Mouse (Mus musculus): Measurements from ENCODE around the gene Trpv3. TPM values are rescaled to one million over a fixed set of nuclear protein-coding genes. Genes with fewer than 3 reads are reported as not detected.

Trpv3 gene
- polyA plus RNA-seq (2014; fragmentation: Illumina TruSeq; extraction: RNeasy Lipid Tissue Mini Kit (QIAGEN cat#74804); ENCODE audit: low read depth, low replicate concordance), result 0.13 TPM

DNA sequence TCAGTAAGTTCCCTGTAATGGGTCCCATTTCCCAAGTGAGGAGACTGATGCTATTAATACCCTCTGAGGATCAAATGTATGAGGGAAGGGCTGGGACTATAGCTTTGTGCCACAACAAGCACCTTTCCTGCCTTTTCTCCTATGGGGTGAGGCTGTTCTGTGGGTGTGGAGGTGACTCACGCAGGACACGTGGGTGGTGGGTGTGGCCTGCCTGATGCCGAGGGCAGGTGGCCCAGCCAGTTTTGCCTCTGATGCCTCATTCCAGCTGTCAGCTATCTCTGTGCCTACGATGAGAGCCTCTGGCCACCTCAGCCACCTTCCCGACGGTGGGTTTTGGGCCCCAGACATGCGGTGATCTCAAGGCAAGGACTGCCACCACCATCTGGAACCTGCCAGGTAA lies at the start of gene Trpv3:
TSS of gene Trpv3 (plus strand) at position 122 of the 400 bp plus-strand sequence.

DNA sequence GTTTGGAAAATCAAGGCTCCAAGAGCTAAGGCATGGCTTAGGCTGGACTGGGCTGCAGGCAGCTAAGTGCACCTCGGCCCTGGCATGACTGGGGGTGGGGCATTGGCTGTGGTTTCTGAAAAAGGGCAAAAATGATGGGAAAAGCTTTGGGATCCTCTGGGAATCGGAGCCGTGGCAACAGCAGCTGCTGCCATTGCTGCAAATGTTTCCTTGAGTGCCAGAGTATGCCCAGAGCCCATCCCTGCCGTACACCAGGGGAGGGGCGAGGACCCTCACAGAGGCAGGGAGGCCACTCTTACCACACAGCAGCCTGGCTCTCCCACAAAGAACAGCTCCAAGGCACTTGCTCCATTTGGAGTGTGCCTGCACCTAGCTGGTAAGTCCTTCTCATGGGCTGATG lies 33.2 kb upstream of the Trpv3 start, which contains the start of gene Trpv1:
TSS of gene Trpv1 (plus strand) at position 301 of the 400 bp plus-strand sequence.

DNA sequence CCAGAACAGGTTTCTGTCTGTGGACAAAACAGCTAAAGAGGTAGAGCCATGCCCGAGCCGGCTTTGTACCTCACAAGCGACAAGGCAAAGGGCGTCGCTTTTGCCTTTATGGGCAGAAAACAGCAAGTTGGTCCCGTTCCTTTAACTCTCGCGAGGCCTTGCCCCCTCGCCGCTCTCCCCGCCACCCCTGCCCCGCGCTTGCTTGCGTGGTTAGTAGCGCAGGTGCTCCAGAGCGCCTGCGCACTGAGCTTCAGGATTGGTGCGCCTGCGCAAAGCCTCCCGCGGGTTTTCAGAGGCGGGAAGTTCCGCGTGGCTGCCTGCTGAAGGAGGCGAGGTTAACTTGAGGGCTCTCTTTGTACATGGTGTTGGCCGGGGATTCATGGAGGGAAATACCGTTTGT lies 62.3 kb downstream of the Trpv3 start, which contains the start of the genes Aspa, Gm49340 and Spata22:
TSS of gene Aspa (minus strand) at position 155 of the 400 bp plus-strand sequence.
TSS of gene Gm49340 (plus strand) at position 300 of the 400 bp plus-strand sequence.
TSS of gene Spata22 (plus strand) at position 300 of the 400 bp plus-strand sequence.

Other genes starting within 250 kb of the Trpv3 start
- gene Camkk1, start 248.4 kb upstream of the Trpv3 start, polyA plus RNA-seq (2014; fragmentation: Illumina TruSeq; extraction: RNeasy Lipid Tissue Mini Kit (QIAGEN cat#74804); ENCODE audit: low read depth, low replicate concordance), result 1.5 TPM
- gene Ncbp3, start 219.6 kb upstream of the Trpv3 start, polyA plus RNA-seq (2014; fragmentation: Illumina TruSeq; extraction: RNeasy Lipid Tissue Mini Kit (QIAGEN cat#74804); ENCODE audit: low read depth, low replicate concordance), result 4.4 TPM
- gene Itgae, start 176.8 kb upstream of the Trpv3 start, polyA plus RNA-seq (2014; fragmentation: Illumina TruSeq; extraction: RNeasy Lipid Tissue Mini Kit (QIAGEN cat#74804); ENCODE audit: low read depth, low replicate concordance), result not detected
- gene Haspin, start 129.1 kb upstream of the Trpv3 start, polyA plus RNA-seq (2014; fragmentation: Illumina TruSeq; extraction: RNeasy Lipid Tissue Mini Kit (QIAGEN cat#74804); ENCODE audit: low read depth, low replicate concordance), result 0.16 TPM
- 15.8 TPM for gene P2rx5, start 107.0 kb upstream of the Trpv3 start, polyA plus RNA-seq (2014; fragmentation: Illumina TruSeq; extraction: RNeasy Lipid Tissue Mini Kit (QIAGEN cat#74804); ENCODE audit: low read depth, low replicate concordance)
- gene Emc6, start 90.4 kb upstream of the Trpv3 start, polyA plus RNA-seq (2014; fragmentation: Illumina TruSeq; extraction: RNeasy Lipid Tissue Mini Kit (QIAGEN cat#74804); ENCODE audit: low read depth, low replicate concordance), result 60.5 TPM
- gene Tax1bp3, start 90.3 kb upstream of the Trpv3 start, polyA plus RNA-seq (2014; fragmentation: Illumina TruSeq; extraction: RNeasy Lipid Tissue Mini Kit (QIAGEN cat#74804); ENCODE audit: low read depth, low replicate concordance), result 50.8 TPM
- gene Ctns, start 68.3 kb upstream of the Trpv3 start, polyA plus RNA-seq (2014; fragmentation: Illumina TruSeq; extraction: RNeasy Lipid Tissue Mini Kit (QIAGEN cat#74804); ENCODE audit: low read depth, low replicate concordance), result 10.9 TPM
- 1.7 TPM for gene Shpk, start 67.9 kb upstream of the Trpv3 start, polyA plus RNA-seq (2014; fragmentation: Illumina TruSeq; extraction: RNeasy Lipid Tissue Mini Kit (QIAGEN cat#74804); ENCODE audit: low read depth, low replicate concordance)
- gene Trpv1, start 33.1 kb upstream of the Trpv3 start, polyA plus RNA-seq (2014; fragmentation: Illumina TruSeq; extraction: RNeasy Lipid Tissue Mini Kit (QIAGEN cat#74804); ENCODE audit: low read depth, low replicate concordance), result 0.37 TPM
- gene Aspa, start 62.2 kb downstream of the Trpv3 start, polyA plus RNA-seq (2014; fragmentation: Illumina TruSeq; extraction: RNeasy Lipid Tissue Mini Kit (QIAGEN cat#74804); ENCODE audit: low read depth, low replicate concordance), result 5.5 TPM
- not detected for gene Gm49340, start 62.4 kb downstream of the Trpv3 start, polyA plus RNA-seq (2014; fragmentation: Illumina TruSeq; extraction: RNeasy Lipid Tissue Mini Kit (QIAGEN cat#74804); ENCODE audit: low read depth, low replicate concordance)
- gene Spata22, start 62.4 kb downstream of the Trpv3 start, polyA plus RNA-seq (2014; fragmentation: Illumina TruSeq; extraction: RNeasy Lipid Tissue Mini Kit (QIAGEN cat#74804); ENCODE audit: low read depth, low replicate concordance), result not detected
- not detected for gene Olfr20, start 83.4 kb downstream of the Trpv3 start, polyA plus RNA-seq (2014; fragmentation: Illumina TruSeq; extraction: RNeasy Lipid Tissue Mini Kit (QIAGEN cat#74804); ENCODE audit: low read depth, low replicate concordance)
- not detected for gene Olfr376, start 103.9 kb downstream of the Trpv3 start, polyA plus RNA-seq (2014; fragmentation: Illumina TruSeq; extraction: RNeasy Lipid Tissue Mini Kit (QIAGEN cat#74804); ENCODE audit: low read depth, low replicate concordance)
- not detected for gene Olfr1, start 132.2 kb downstream of the Trpv3 start, polyA plus RNA-seq (2014; fragmentation: Illumina TruSeq; extraction: RNeasy Lipid Tissue Mini Kit (QIAGEN cat#74804); ENCODE audit: low read depth, low replicate concordance)
- not detected for gene Olfr378, start 161.1 kb downstream of the Trpv3 start, polyA plus RNA-seq (2014; fragmentation: Illumina TruSeq; extraction: RNeasy Lipid Tissue Mini Kit (QIAGEN cat#74804); ENCODE audit: low read depth, low replicate concordance)
- not detected for gene Olfr380, start 190.1 kb downstream of the Trpv3 start, polyA plus RNA-seq (2014; fragmentation: Illumina TruSeq; extraction: RNeasy Lipid Tissue Mini Kit (QIAGEN cat#74804); ENCODE audit: low read depth, low replicate concordance)
- gene Olfr381, start 224.2 kb downstream of the Trpv3 start, polyA plus RNA-seq (2014; fragmentation: Illumina TruSeq; extraction: RNeasy Lipid Tissue Mini Kit (QIAGEN cat#74804); ENCODE audit: low read depth, low replicate concordance), result not detected
- gene Olfr382, start 249.8 kb downstream of the Trpv3 start, polyA plus RNA-seq (2014; fragmentation: Illumina TruSeq; extraction: RNeasy Lipid Tissue Mini Kit (QIAGEN cat#74804); ENCODE audit: low read depth, low replicate concordance), result not detected

Data from heart, adult 10 weeks (tissue).